Mouse (Mus musculus): ENCODE measurements around the gene Cox7a2l.

GRCm38 (mm10) chr17:83477089-83477488 lies 40.0 kb downstream of the Cox7a2l start:
- TF ChIP-seq CTCF (IDR thresholded peaks at IDR 0.05; ENCODE audit: extremely low read depth, insufficient read depth, low read length) (no peak), POLR2A (IDR thresholded peaks at IDR 0.05; ENCODE audit: extremely low read depth, insufficient read depth, low read length) (no peak)
